Mouse (Mus musculus) hindbrain, embryonic 16.5 days (tissue): ENCODE measurements at regions not wholly inside any gene's neighbourhood (a gene's known extent, or its start where the extent isn't known, plus 50 kb on each side); places are given as distances from the start of the nearest gene placed in this dataset.
"Not testable (repeated sequence)": the region's sequence is repeated elsewhere in the genome, so short reads cannot be mapped to it uniquely, and the experiment has no call there.

Source experiments
- ATAC-seq: fragments of 200-750 bp; cut with Nextera tagmentation; 2 replicates; pipeline ENCODE4 v1.8.0; 2017; ENCODE audit warnings: moderate TSS enrichment, moderate library complexity
- H3K27ac ChIP-seq: fragments of 300-500 bp; sonication (generic); 2 replicates; pipeline ENCODE4 v1.5.1; 2014; ENCODE audit warnings: low read depth, mild to moderate bottlenecking, control low read depth, low read length, moderate library complexity
- H3K27me3 ChIP-seq: fragments of 300-500 bp; sonication (generic); replicated peaks from 2 replicates; pipeline ENCODE4 v1.6.1; 2014; ENCODE audit warnings: low read length; ENCODE audit not compliant: control insufficient read depth, insufficient read depth
- H3K36me3 ChIP-seq: fragments of 300-500 bp; sonication (generic); 2 replicates; pipeline ENCODE4 v1.6.1; 2014; ENCODE audit warnings: mild to moderate bottlenecking, low read length, moderate library complexity, mixed read lengths; ENCODE audit not compliant: control insufficient read depth, insufficient read depth
- H3K4me1 ChIP-seq: fragments of 300-500 bp; sonication (generic); 2 replicates; pipeline ENCODE4 v1.6.1; 2014; ENCODE audit warnings: low read depth, low read length; ENCODE audit not compliant: control insufficient read depth, insufficient read depth
- H3K4me2 ChIP-seq: fragments of 300-500 bp; sonication (generic); 2 replicates; pipeline ENCODE4 v1.6.1; 2014; ENCODE audit warnings: mild to moderate bottlenecking, low read length, control low read depth, moderate library complexity
- H3K4me3 ChIP-seq: fragments of 300-500 bp; sonication (generic); 2 replicates; pipeline ENCODE4 v1.5.1; 2014; ENCODE audit warnings: mild to moderate bottlenecking, low read length, control low read depth, moderate library complexity
- H3K9ac ChIP-seq: fragments of 300-500 bp; sonication (generic); 2 replicates; pipeline ENCODE4 v1.6.1; 2014; ENCODE audit warnings: low read depth, mild to moderate bottlenecking, control low read depth, low read length, moderate library complexity
- H3K9me3 ChIP-seq: fragments of 300-500 bp; sonication (generic); 2 replicates; pipeline ENCODE4 v1.6.1; 2014; ENCODE audit warnings: mild to moderate bottlenecking, low read length, moderate library complexity; ENCODE audit not compliant: control insufficient read depth
- WGBS: fragments of 180-500 bp; shearing (Covaris S2); extraction: QIAGEN DNeasy Blood & Tissue Kit; methylation state at CpG from one replicate; pipeline ENCODE4 v1.1.7; 2014; 5-methylcytosine and 5-hydroxymethylcytosine counted together

GRCm38 (mm10) chr10:96289005-96289404, 152.6 kb downstream of the Gm5426 start:
- not testable (repeated sequence) for H3K4me3 ChIP-seq, ATAC-seq, H3K9me3 ChIP-seq, H3K4me1 ChIP-seq, H3K27me3 ChIP-seq, H3K36me3 ChIP-seq, H3K9ac ChIP-seq, H3K27ac ChIP-seq, H3K4me2 ChIP-seq

GRCm38 (mm10) chr10:96293622-96294021, 157.2 kb downstream of the Gm5426 start:
- Histone ChIP-seq H3K4me1 (no peaks in the 10 kb centered on the region), H3K4me3 (no peak overlapping the region), H3K9ac (no peak overlapping the region), H3K36me3 (no peaks in the 10 kb centered on the region), H3K9me3 (no peaks in the 10 kb centered on the region), H3K27me3 (no peaks in the 10 kb centered on the region), H3K4me2 (no peak overlapping the region), H3K27ac (no peak overlapping the region)
- WGBS = 40% methylated on average over 7 of the region's 7 CpGs
- ATAC-seq = no peak

DNA sequence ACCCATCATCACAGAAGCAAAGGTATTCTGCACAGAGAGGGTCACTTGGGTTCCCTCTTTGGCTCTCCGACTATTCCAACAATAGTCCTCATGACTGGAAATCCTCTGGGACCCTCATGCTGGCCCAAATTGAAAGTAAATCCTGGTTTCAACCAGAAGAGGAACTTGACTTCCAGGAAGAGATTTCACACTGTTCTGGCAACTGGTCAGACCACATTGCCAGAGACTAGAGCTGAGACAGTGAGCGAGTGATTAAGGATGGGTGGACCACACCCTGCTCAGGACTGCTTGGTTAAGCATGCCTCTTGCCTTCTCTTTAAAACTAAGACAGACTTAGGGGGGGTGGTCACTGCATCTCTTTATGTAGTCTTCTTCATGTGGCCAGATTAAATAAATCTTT, 158.3 kb downstream of the Gm5426 start:
- no peak overlapping the region for H3K9ac ChIP-seq
- no peaks in the 10 kb centered on the region for H3K9me3 ChIP-seq
- no peaks in the 10 kb centered on the region for H3K36me3 ChIP-seq
- no peak overlapping the region for H3K4me3 ChIP-seq
- no peak overlapping the region for H3K4me2 ChIP-seq
- WGBS = 84% methylated on average over 2 of the region's 2 CpGs
- H3K4me1 ChIP-seq = no peaks in the 10 kb centered on the region
- ATAC-seq = no peak
- H3K27me3 ChIP-seq = no peaks in the 10 kb centered on the region
- no peak overlapping the region for H3K27ac ChIP-seq

DNA sequence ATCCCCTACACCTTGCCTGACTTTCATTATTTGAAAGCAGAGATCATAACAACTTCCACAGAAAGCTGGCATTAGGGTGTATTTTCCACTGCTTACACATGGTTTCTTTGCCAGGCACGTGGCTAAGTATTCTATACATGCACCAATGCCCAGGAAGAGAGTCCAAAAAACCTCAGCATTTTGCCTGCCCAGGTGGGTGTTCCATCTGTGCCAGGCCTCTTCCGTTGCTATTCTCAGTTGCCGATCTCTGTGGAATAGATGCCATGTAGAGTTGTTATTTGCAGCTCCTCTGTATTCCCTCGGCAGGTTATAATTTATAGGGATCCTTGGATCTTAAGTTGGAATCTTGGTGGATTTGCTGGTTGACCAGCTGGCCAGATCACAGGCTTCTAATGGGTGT, 161.3 kb downstream of the Gm5426 start:
- H3K27me3 ChIP-seq = no peaks in the 10 kb centered on the region
- no peaks in the 10 kb centered on the region for H3K4me1 ChIP-seq
- WGBS = 84% methylated on average over 4 of the region's 4 CpGs
- no peaks in the 10 kb centered on the region for H3K9me3 ChIP-seq
- H3K36me3 ChIP-seq = no peaks in the 10 kb centered on the region
- no peak for ATAC-seq
- H3K4me2 ChIP-seq = no peak overlapping the region
- no peak overlapping the region for H3K27ac ChIP-seq
- H3K4me3 ChIP-seq = no peak overlapping the region
- no peak overlapping the region for H3K9ac ChIP-seq

DNA sequence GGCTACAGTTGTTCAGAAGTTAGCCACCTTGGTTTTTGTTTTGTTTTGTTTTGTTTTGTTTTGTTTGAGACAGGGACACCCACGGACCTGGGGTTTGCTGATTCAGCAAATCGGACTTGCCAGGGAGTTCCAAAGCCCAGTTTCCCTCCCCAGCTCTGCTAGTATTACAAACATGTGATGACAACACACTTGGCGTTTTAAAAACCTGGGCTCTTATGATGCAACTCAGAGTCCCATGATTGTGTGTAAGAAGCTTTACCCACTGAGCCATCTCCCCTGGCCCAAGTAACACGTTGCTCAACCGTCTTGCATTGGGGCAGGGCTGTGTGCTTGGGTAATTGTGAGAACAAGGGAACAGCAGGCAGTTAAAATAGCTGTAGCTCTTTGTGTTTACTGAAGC, 162.2 kb downstream of the Gm5426 start:
- H3K9me3 ChIP-seq = no peaks in the 10 kb centered on the region
- WGBS = 79% methylated on average over 5 of the region's 5 CpGs
- no peak overlapping the region for H3K27ac ChIP-seq
- no peaks in the 10 kb centered on the region for H3K36me3 ChIP-seq
- H3K4me3 ChIP-seq = no peak overlapping the region
- no peaks in the 10 kb centered on the region for H3K4me1 ChIP-seq
- ATAC-seq = no peak
- H3K4me2 ChIP-seq = no peak overlapping the region
- H3K9ac ChIP-seq = no peak overlapping the region
- no peaks in the 10 kb centered on the region for H3K27me3 ChIP-seq

DNA sequence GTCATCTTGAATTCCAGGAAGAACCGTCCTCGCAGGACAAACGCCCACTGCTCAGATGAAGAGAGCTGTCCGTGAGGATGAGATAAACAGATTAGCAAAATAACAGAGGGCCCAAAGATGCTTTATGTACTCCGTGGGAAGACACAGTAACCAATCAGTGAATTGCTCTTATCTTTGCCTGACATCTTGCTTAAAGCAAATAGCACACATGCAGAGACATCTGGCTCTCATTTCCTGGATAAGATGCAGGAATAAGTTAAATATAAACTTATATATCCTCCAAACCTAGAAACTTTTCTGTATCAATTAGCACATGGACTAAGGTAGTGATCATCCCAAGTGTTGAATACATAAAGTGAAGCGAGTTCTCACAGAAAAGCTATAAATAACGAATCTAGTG, 169.3 kb downstream of the Gm5426 start:
- Histone ChIP-seq H3K9me3 (no peaks in the 10 kb centered on the region), H3K4me1 (peaks cover 5% of the 10 kb centered on the region; the same call in 1 of the 2 replicates), H3K27ac (no peak overlapping the region), H3K4me3 (no peak overlapping the region), H3K27me3 (no peaks in the 10 kb centered on the region), H3K36me3 (no peaks in the 10 kb centered on the region), H3K9ac (no peak overlapping the region), H3K4me2 (no peak overlapping the region)
- 88% methylated on average over 7 of the region's 7 CpGs for WGBS
- no peak for ATAC-seq

DNA sequence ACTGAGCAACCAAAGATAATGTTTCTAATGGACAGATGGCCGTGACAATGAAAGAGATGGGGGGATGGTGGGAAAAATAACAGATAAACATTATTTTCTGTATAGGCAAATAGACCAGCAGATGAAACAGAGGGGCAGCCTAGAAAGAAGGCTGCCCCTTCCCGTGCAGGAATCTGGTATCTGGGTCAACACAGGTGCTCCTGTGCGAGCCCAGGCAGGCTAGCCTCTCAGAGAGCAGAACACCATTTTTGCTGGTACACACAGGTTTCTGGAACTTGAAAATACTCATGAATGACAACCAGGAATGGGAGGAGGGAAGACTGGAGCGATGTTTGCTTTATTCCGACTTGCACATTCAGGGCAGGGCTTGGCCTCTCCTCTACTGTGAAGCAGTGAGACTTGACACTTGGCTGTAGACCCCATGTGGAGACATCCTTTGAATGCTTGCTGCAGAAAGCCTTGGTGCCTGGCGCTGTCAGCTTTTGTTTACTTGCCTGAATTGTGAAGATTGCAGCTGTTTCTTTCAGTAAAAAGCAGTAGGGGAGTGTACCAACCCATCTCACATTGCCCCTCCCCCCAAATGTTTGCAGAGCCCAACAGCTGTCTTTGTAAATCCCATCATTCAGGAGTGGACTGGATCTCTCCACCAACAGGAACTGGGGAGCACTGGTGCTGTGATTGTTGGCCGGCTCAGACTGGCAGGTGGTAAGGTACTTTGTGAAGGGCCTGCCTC, 172.5 kb downstream of the Gm5426 start:
- Histone ChIP-seq H3K27ac (no peak overlapping the region), H3K9me3 (no peaks in the 10 kb centered on the region; the same call in 1 of the 2 replicates), H3K27me3 (no peaks in the 10 kb centered on the region), H3K4me1 (peaks cover 5% of the 10 kb centered on the region; the same call in 1 of the 2 replicates), H3K4me3 (no peak overlapping the region), H3K4me2 (no peak overlapping the region), H3K9ac (peak overlapping the region; percentile 9; the same call in 1 of the 2 replicates), H3K36me3 (no peaks in the 10 kb centered on the region)
- peak; percentile 91 for ATAC-seq
- 11% methylated on average over 7 of the region's 7 CpGs for WGBS

DNA sequence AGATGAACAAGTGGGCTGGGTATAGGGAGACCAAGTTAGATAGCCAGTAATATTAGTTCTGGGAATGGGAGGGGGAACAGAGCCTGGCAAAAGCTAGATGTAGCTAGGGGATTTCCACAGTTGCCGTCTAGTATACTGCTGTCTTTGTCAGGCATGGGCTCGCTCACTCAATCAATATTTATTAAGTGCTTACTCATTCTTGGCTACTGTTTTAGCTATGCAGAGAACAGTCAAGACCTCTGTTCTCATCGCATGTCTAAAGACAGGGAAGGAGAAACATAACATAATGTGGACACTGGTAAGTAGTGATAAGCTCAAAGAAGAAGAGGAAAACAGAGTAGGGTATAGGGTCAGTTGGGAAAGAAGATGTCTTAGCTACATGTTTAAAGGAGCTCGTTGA, 173.4 kb downstream of the Gm5426 start:
- no peak overlapping the region for H3K27ac ChIP-seq
- H3K4me1 ChIP-seq = peaks cover 5% of the 10 kb centered on the region; the same call in 1 of the 2 replicates
- no peak overlapping the region for H3K4me3 ChIP-seq
- H3K36me3 ChIP-seq = no peaks in the 10 kb centered on the region
- H3K9ac ChIP-seq = no peak overlapping the region
- no peak overlapping the region for H3K4me2 ChIP-seq
- H3K27me3 ChIP-seq = no peaks in the 10 kb centered on the region
- no peak for ATAC-seq
- WGBS = 62% methylated on average over 4 of the region's 4 CpGs
- no peaks in the 10 kb centered on the region; the same call in 1 of the 2 replicates for H3K9me3 ChIP-seq

- WGBS = 95% methylated on average over 1 of the region's 1 CpGs
- H3K4me3 ChIP-seq = no peak overlapping the region
- no peak for ATAC-seq
- H3K4me2 ChIP-seq = no peak overlapping the region
- H3K27ac ChIP-seq = no peak overlapping the region
- H3K36me3 ChIP-seq = no peaks in the 10 kb centered on the region
- no peak overlapping the region for H3K9ac ChIP-seq
- H3K27me3 ChIP-seq = no peaks in the 10 kb centered on the region
- H3K9me3 ChIP-seq = no peaks in the 10 kb centered on the region
- no peaks in the 10 kb centered on the region for H3K4me1 ChIP-seq
These were observed 188.9 kb downstream of the Gm5426 start for GRCm38 (mm10) chr10:96325297-96325696.
